Mouse (Mus musculus) spleen, adult 2 months (tissue): ENCODE results near the gene Bivm.

Experiments
- CTCF ChIP-seq: fragments of 200-500 bp; IDR thresholded peaks from 2 replicates; pipeline ENCODE4 v1.5.1; 2011; ENCODE audit warnings: mild to moderate bottlenecking, inconsistent platforms; ENCODE audit not compliant: insufficient read depth, insufficient read length, insufficient replicate concordance; ENCODE audit errors: extremely low read depth
- POLR2A ChIP-seq: fragments of 200-500 bp; IDR thresholded peaks from 2 replicates; pipeline ENCODE4 v1.6.1; 2011; ENCODE audit warnings: low read depth, low read length, inconsistent platforms

DNA sequence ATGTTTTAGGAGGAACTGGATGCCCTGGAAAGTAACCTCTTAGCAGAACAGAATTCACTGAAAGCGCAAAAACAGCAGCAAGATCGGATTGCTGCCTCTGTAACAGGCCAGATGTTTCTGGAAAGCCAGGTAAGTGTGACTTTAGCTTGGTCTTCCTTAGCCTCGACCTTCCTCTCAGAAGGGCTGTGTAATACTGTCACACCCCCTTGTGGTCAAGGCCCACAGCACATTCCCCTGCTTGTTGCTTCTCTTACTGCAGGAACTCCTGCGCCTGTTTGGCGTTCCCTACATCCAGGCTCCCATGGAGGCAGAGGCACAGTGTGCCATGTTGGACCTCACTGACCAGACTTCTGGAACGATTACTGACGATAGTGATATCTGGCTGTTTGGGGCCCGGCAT lies 55.1 kb downstream of the Bivm start:
- TF ChIP-seq POLR2A, result no peak
- TF ChIP-seq CTCF, result no peak; the same call in 1 of the 2 replicates
